Mouse (Mus musculus): ENCODE data around the gene Afap1.

DNA sequence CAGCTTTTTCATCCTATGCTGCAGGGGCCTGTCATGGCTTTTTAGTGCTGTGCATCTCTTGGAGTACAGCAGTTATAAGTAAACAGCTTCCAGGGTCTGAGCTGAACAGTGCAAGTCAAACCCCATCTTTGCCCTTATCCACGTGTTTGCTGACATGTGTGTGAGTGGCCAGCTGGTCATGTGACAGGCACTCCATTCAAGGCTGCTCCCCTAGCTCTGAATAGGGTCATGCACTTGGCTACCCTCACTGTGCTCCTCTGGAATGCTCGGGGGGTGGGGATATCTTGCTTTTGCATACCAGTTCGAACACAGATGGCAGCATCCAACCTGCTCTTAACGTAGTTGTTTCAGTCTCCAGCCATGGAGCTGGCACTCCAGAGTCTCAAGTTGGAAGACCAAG, 19.7 kb upstream of the Afap1 start:
- TF ChIP-seq GATA1 (IDR thresholded peaks at IDR 0.05; ENCODE audit: borderline replicate concordance, low read length) (no peak), CTCF (IDR thresholded peaks at IDR 0.05; ENCODE audit: low read depth, low read length) (no peak), TAL1 (conservative IDR thresholded peaks at IDR 0.05; ENCODE audit: low read depth, low read length) (no peak), GATA2 (IDR thresholded peaks at IDR 0.05; ENCODE audit: borderline replicate concordance, low read depth, low read length) (no peak), POLR2AphosphoS5 (IDR thresholded peaks at IDR 0.05; ENCODE audit: insufficient replicate concordance, low read depth, low read length) (no peak)
